Mouse (Mus musculus): ENCODE measurements around the gene Sufu. TPM values are rescaled to one million over a fixed set of nuclear protein-coding genes. Genes with fewer than 3 reads are reported as not detected.

Gene Sufu
- total RNA-seq, 2 experiments from 2014 or later = 4.8 to 5.9 TPM

Other genes starting within 250 kb of the Sufu start
- not detected in 2 replicates for gene Pitx3, start 248.6 kb upstream of the Sufu start, total RNA-seq (2015; ENCODE audit: low replicate concordance)
- gene Pitx3, start 248.6 kb upstream of the Sufu start, total RNA-seq (2017; ENCODE audit: low replicate concordance) = not detected in 2 replicates
- gene Gbf1, start 244.4 kb upstream of the Sufu start, total RNA-seq (2015; ENCODE audit: low replicate concordance) = 28.8 and 30.6 TPM in 2 replicates
- 11.4 and 22.2 TPM in 2 replicates for gene Gbf1, start 244.4 kb upstream of the Sufu start, total RNA-seq (2017; ENCODE audit: low replicate concordance)
- gene Nfkb2, start 92.6 kb upstream of the Sufu start, total RNA-seq (2015; ENCODE audit: low replicate concordance) = 1.1 and 1.7 TPM in 2 replicates
- 1.2 and 1.9 TPM in 2 replicates for gene Nfkb2, start 92.6 kb upstream of the Sufu start, total RNA-seq (2017; ENCODE audit: low replicate concordance)
- gene Psd, start 69.7 kb upstream of the Sufu start, total RNA-seq (2015; ENCODE audit: low replicate concordance) = not detected in 2 replicates
- 2.8 TPM in 1 of 2 replicates, not detected in the other for gene Psd, start 69.7 kb upstream of the Sufu start, total RNA-seq (2017; ENCODE audit: low replicate concordance)
- not detected in 2 replicates for gene Fbxl15, start 68.7 kb upstream of the Sufu start, total RNA-seq (2015; ENCODE audit: low replicate concordance)
- 2.2 TPM in 1 of 2 replicates, not detected in the other for gene Fbxl15, start 68.7 kb upstream of the Sufu start, total RNA-seq (2017; ENCODE audit: low replicate concordance)
- gene Cuedc2, start 58.2 kb upstream of the Sufu start, total RNA-seq (2015; ENCODE audit: low replicate concordance) = 8.4 and 16.2 TPM in 2 replicates
- gene Cuedc2, start 58.2 kb upstream of the Sufu start, total RNA-seq (2017; ENCODE audit: low replicate concordance) = 42.4 and 50.7 TPM in 2 replicates
- 4.6 and 6.1 TPM in 2 replicates for gene Mfsd13a, start 55.8 kb upstream of the Sufu start, total RNA-seq (2015; ENCODE audit: low replicate concordance)
- gene Mfsd13a, start 55.8 kb upstream of the Sufu start, total RNA-seq (2017; ENCODE audit: low replicate concordance) = 1.4 and 6.2 TPM in 2 replicates
- gene 2310034G01Rik, start 46.6 kb upstream of the Sufu start, total RNA-seq (2015; ENCODE audit: low replicate concordance) = not detected in 2 replicates
- gene 2310034G01Rik, start 46.6 kb upstream of the Sufu start, total RNA-seq (2017; ENCODE audit: low replicate concordance) = not detected in 2 replicates
- 66.7 and 75.0 TPM in 2 replicates for gene Actr1a, start 1.1 kb upstream of the Sufu start, total RNA-seq (2015; ENCODE audit: low replicate concordance)
- 82.9 and 94.7 TPM in 2 replicates for gene Actr1a, start 1.1 kb upstream of the Sufu start, total RNA-seq (2017; ENCODE audit: low replicate concordance)
- gene Trim8, start 104.8 kb downstream of the Sufu start, total RNA-seq (2015; ENCODE audit: low replicate concordance) = 4.2 and 9.4 TPM in 2 replicates
- 5.5 and 7.7 TPM in 2 replicates for gene Trim8, start 104.8 kb downstream of the Sufu start, total RNA-seq (2017; ENCODE audit: low replicate concordance)
- gene Arl3, start 176.3 kb downstream of the Sufu start, total RNA-seq (2015; ENCODE audit: low replicate concordance) = 4.6 and 15.1 TPM in 2 replicates
- 6.7 and 24.4 TPM in 2 replicates for gene Arl3, start 176.3 kb downstream of the Sufu start, total RNA-seq (2017; ENCODE audit: low replicate concordance)
- 0.72 and 19.3 TPM in 2 replicates for gene Sfxn2, start 176.5 kb downstream of the Sufu start, total RNA-seq (2015; ENCODE audit: low replicate concordance)
- gene Sfxn2, start 176.5 kb downstream of the Sufu start, total RNA-seq (2017; ENCODE audit: low replicate concordance) = 0.98 and 5.8 TPM in 2 replicates
- gene Wbp1l, start 202.2 kb downstream of the Sufu start, total RNA-seq (2015; ENCODE audit: low replicate concordance) = 5.0 and 8.8 TPM in 2 replicates
- gene Wbp1l, start 202.2 kb downstream of the Sufu start, total RNA-seq (2017; ENCODE audit: low replicate concordance) = 6.7 and 9.2 TPM in 2 replicates

All from erythroid progenitor cell, adult 5-6 weeks (primary cell).